Mouse (Mus musculus) testis, adult 2 months (tissue): ENCODE data around the gene Ddah1. TPM values are rescaled to one million over a fixed set of nuclear protein-coding genes. Genes with fewer than 3 reads are reported as not detected.

ENCODE experiments used
- H3K27ac ChIP-seq: fragments of 200-500 bp; 2 replicates; pipeline ENCODE4 v1.5.1; 2012; ENCODE audit warnings: low read depth, low read length; ENCODE audit not compliant: control insufficient read depth, insufficient read depth
- H3K27me3 ChIP-seq: fragments of 200-500 bp; 2 replicates; pipeline ENCODE4 v1.6.1; 2012; ENCODE audit warnings: mild to moderate bottlenecking, low read length, moderate library complexity; ENCODE audit not compliant: control insufficient read depth, insufficient read depth
- H3K36me3 ChIP-seq: fragments of 200-500 bp; 2 replicates; pipeline ENCODE4 v1.6.1; 2012; ENCODE audit warnings: mild to moderate bottlenecking, low read length; ENCODE audit not compliant: control insufficient read depth, insufficient read depth
- H3K4me1 ChIP-seq: fragments of 200-500 bp; 2 replicates; pipeline ENCODE4 v1.6.1; 2012; ENCODE audit warnings: low read length; ENCODE audit not compliant: control insufficient read depth, insufficient read depth
- H3K4me3 ChIP-seq: fragments of 200-500 bp; 2 replicates; pipeline ENCODE4 v1.5.1; 2012; ENCODE audit warnings: low read depth, mild to moderate bottlenecking, low read length, moderate library complexity, mixed read lengths; ENCODE audit not compliant: control insufficient read depth
- CTCF ChIP-seq: fragments of 200-500 bp; IDR thresholded peaks from 2 replicates; pipeline ENCODE4 v1.5.1; 2012; ENCODE audit warnings: low read depth, mild to moderate bottlenecking, inconsistent platforms, low read length, moderate library complexity; ENCODE audit not compliant: control insufficient read depth, insufficient read depth, insufficient replicate concordance
- POLR2A ChIP-seq: fragments of 200-500 bp; IDR thresholded peaks from 2 replicates; pipeline ENCODE4 v1.6.1; 2012; ENCODE audit warnings: low read depth, mild to moderate bottlenecking, inconsistent platforms, low read length, moderate library complexity; ENCODE audit not compliant: control insufficient read depth
- polyA plus RNA-seq: library from polyadenylated mRNA; depleted of rRNA; stranded (reverse); fragments of >200 nt; gene quantifications from 2 replicates; pipeline ENCODE4 v1.2.3, GENCODE M21; 2012; rRNA removed

Ddah1 gene
- polyA plus RNA-seq, 1 experiment, result 11.0 TPM

GRCm38 (mm10) chr3:145941971-145942370, 183.5 kb downstream of the Ddah1 start:
- Histone ChIP-seq H3K36me3 (peaks cover 4% of the 10 kb centered on the region; the same call in 1 of the 2 replicates), H3K4me1 (peaks cover 11% of the 10 kb centered on the region), H3K27ac (no peak overlapping the region), H3K27me3 (no peaks in the 10 kb centered on the region), H3K4me3 (no peak overlapping the region)
- TF ChIP-seq CTCF (no peak), POLR2A (no peak)

Other genes starting within 250 kb of the Ddah1 start
- 10.2 and 10.7 TPM in 2 replicates for gene Znhit6, start 182.5 kb upstream of the Ddah1 start, polyA plus RNA-seq
- gene Ccn1, start 108.7 kb upstream of the Ddah1 start, polyA plus RNA-seq, result 2.0 and 4.0 TPM in 2 replicates
- gene Bcl10, start 164.1 kb downstream of the Ddah1 start, polyA plus RNA-seq, result 4.6 and 4.7 TPM in 2 replicates
- 12.1 and 13.0 TPM in 2 replicates for gene 2410004B18Rik, start 179.3 kb downstream of the Ddah1 start, polyA plus RNA-seq
- gene Syde2, start 229.2 kb downstream of the Ddah1 start, polyA plus RNA-seq, result 0.72 and 0.77 TPM in 2 replicates